ENCODE assay signal across 12 mouse cellular contexts in the genomic region with DNA sequence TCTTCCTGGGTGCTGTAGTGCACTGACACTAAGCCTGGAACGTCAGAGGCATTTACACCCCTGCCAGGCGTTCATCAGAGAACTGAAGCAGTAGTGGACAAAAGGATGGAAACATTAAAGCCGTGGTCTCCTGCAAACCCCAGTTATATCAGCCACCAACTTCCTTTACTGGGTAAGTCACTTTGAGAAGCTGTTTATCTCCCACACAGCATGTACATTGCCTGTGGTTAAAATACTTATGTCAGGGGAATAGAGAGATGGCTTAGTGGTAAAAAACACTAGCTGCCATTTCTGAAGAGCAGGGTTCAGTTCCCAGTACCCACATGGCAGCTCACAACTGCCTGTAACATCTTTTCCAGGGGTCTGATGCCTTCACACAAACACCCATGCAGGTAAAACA.
"Had no signal": no experiment of that assay in that cellular context is flagged by ENCODE, and none has a peak within 500 bp of the region (broad histone marks: within the 10 kb centered on the region; RNA-seq: fewer than 3 reads in every experiment).

No protein-coding gene starts in this region.

- ATAC-seq: intestine, embryonic 15.5 days; midbrain, embryonic 16.5 days had no signal

- DNase-seq: kidney, adult 18-20 months; kidney, postnatal 25 days; right cerebral cortex, postnatal 14 days; thymus, postnatal 36 days had no signal

- H3K27me3 ChIP-seq: intestine, embryonic 15.5 days; kidney, embryonic 15.5 days; lung, embryonic 15.5 days; midbrain, embryonic 12.5 days; neural tube, embryonic 13.5 days had no signal

- H3K4me1 ChIP-seq: intestine, embryonic 15.5 days; kidney, embryonic 15.5 days; limb, embryonic 10.5 days; midbrain, embryonic 12.5 days; neural tube, embryonic 13.5 days had no signal

- H3K4me3 ChIP-seq: intestine, embryonic 15.5 days; kidney, embryonic 15.5 days; left cerebral cortex, adult 2 months; limb, embryonic 10.5 days; lung, embryonic 15.5 days; midbrain, embryonic 12.5 days; neural tube, embryonic 13.5 days had no signal

- H3K36me3 ChIP-seq: intestine, embryonic 15.5 days; kidney, embryonic 15.5 days; limb, embryonic 10.5 days; lung, embryonic 15.5 days; midbrain, embryonic 12.5 days; neural tube, embryonic 13.5 days had no signal

- H3K9me3 ChIP-seq: intestine, embryonic 15.5 days; kidney, embryonic 15.5 days; limb, embryonic 10.5 days; lung, embryonic 15.5 days; midbrain, embryonic 12.5 days; neural tube, embryonic 13.5 days had no signal
